Mouse (Mus musculus) erythroblast, embryonic 14.5 days (primary cell): ENCODE results near the gene Tssc4.

Source experiments
- GATA1 ChIP-seq: IDR thresholded peaks from 2 replicates; pipeline ENCODE4 v1.6.1; 2012; ENCODE audit warnings: low read length, inconsistent platforms, mixed read lengths
- TAL1 ChIP-seq: IDR thresholded peaks from 3 replicates; pipeline ENCODE4 v1.6.1; 2012; ENCODE audit warnings: low read length, inconsistent platforms, mixed read lengths

- TF ChIP-seq GATA1 = no peak
- no peak for TF ChIP-seq TAL1
Observed at GRCm38 (mm10) chr7:143049841-143050816, 18.9 kb upstream of the Tssc4 start.
